Mouse (Mus musculus) liver, embryonic 13.5 days (tissue): ENCODE data around the gene Arhgap10. TPM values are rescaled to one million over a fixed set of nuclear protein-coding genes. Genes with fewer than 3 reads are reported as not detected.

Experiments
- ATAC-seq: fragments of 200-750 bp; cut with Nextera tagmentation; 2 replicates; pipeline ENCODE4 v1.8.0; 2017; ENCODE audit warnings: low read depth, mild to moderate bottlenecking, moderate number of reproducible peaks, moderate library complexity
- DNase-seq: peaks from one replicate; pipeline ENCODE4 v3.0.0; 2022
- H3K27ac ChIP-seq: fragments of 300-500 bp; sonication (generic); 2 replicates; pipeline ENCODE4 v1.5.1; 2015; ENCODE audit warnings: moderate library complexity, mild to moderate bottlenecking, inconsistent platforms
- H3K27me3 ChIP-seq: fragments of 300-500 bp; sonication (generic); 2 replicates; pipeline ENCODE4 v1.6.1; 2015; ENCODE audit warnings: mild to moderate bottlenecking, inconsistent platforms
- H3K36me3 ChIP-seq: fragments of 300-500 bp; sonication (generic); 2 replicates; pipeline ENCODE4 v1.6.1; 2015; ENCODE audit warnings: mild to moderate bottlenecking, inconsistent platforms
- H3K4me1 ChIP-seq: fragments of 300-500 bp; sonication (generic); replicated peaks from 2 replicates; pipeline ENCODE4 v1.6.1; 2015; ENCODE audit warnings: inconsistent platforms
- H3K4me2 ChIP-seq: fragments of 300-500 bp; sonication (generic); 2 replicates; pipeline ENCODE4 v1.6.1; 2015; ENCODE audit warnings: inconsistent platforms, mild to moderate bottlenecking, moderate library complexity
- H3K4me3 ChIP-seq: fragments of 300-500 bp; sonication (generic); replicated peaks from 2 replicates; pipeline ENCODE4 v1.5.1; 2015; ENCODE audit warnings: mild to moderate bottlenecking, inconsistent platforms
- H3K9ac ChIP-seq: fragments of 300-500 bp; sonication (generic); 2 replicates; pipeline ENCODE4 v1.6.1; 2015; ENCODE audit warnings: mild to moderate bottlenecking, inconsistent platforms
- H3K9me3 ChIP-seq: fragments of 300-500 bp; sonication (generic); replicated peaks from 2 replicates; pipeline ENCODE4 v1.6.1; 2016; ENCODE audit warnings: inconsistent platforms
- WGBS: fragments of 180-500 bp; shearing (Covaris S2); methylation state at CpG from one replicate; pipeline ENCODE4 v1.1.7; 2015; ENCODE audit not compliant: insufficient replicate concordance; 5-methylcytosine and 5-hydroxymethylcytosine counted together
- polyA plus RNA-seq: library from polyadenylated mRNA; unstranded; fragments of >200 nt; fragmentation: Nextera tagmentation; extraction: Ambion mirVana; gene quantifications from 2 replicates; pipeline ENCODE4 v1.2.1, GENCODE M21; 2015

The Arhgap10 gene
- polyA plus RNA-seq, result 7.9 and 9.7 TPM in 2 replicates

DNA sequence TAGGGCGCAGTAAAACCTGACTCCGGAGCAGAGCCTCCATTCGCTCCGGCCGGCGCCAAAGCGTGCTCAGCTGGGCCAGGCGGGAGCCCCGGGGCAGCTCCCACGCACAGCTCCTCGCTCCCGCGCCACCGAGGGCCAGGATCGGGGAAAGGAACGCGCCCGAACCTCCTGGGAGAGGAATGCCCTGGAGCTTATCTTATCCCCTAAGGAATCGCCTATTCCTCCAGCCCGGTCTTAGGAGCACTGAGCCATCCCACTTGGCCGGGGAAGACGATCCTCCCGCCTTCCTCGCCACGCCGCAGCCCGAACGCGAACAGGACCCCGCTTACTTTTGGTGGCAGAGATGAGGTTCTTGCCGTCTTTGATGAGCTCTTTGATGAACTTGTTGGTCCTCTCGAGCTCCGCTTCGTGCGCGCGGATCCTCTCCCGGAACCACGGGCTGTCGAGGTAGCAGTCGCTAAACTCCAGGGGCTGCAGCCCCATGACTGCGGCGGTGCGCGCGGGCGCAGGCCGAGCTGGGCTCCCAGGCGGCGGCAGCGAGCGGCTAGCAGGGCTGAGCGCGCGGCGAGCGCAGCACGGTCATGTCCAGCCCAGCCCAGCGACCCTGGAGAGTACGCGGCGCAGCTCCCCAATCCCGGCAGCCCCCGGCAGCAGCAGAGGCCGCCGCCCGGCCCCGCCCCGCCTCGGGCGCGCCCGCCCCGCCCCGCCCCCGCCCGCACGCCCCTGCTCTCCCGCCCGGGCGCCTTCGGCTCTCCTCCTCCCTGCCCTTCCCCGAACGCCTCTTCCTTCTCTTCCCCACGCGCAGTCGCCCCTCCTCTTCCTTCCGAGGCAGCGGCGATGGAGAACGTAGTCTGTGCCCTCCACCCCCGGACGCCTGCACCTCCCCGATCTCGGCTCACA, at the start of gene Arhgap10:
Arhgap10 (minus strand) TSS at position 653 of the 900 bp plus-strand sequence.
- peak; percentile 71 for DNase-seq
- H3K27ac ChIP-seq, result peak within 1 kb of the TSS; percentile 81
- peak within 1 kb of the TSS; percentile 84 for H3K4me3 ChIP-seq
- peak; percentile 93 for ATAC-seq
- peak within 1 kb of the TSS; percentile 85 for H3K9ac ChIP-seq
- under 1% methylated on average over 75 of the region's 95 CpGs for WGBS
- no peaks in the 10 kb centered on the region for H3K9me3 ChIP-seq
- peaks cover 47% of the 10 kb centered on the region for H3K4me1 ChIP-seq
- no peaks in the 10 kb centered on the region for H3K27me3 ChIP-seq
- 0 out of 2 replicates have a peak, but pooled peaks cover 3% of the 10 kb centered on the region for H3K36me3 ChIP-seq
- H3K4me2 ChIP-seq, result peak within 1 kb of the TSS; percentile 95

- no peaks in the 10 kb centered on the region for H3K4me1 ChIP-seq
- H3K27me3 ChIP-seq, result no peaks in the 10 kb centered on the region
- no peaks in the 10 kb centered on the region for H3K9me3 ChIP-seq
- DNase-seq (no peak), ATAC-seq (no peak)
- peaks cover 67% of the 10 kb centered on the region for H3K36me3 ChIP-seq
- no peak overlapping the region for H3K9ac ChIP-seq
- H3K27ac ChIP-seq, result no peak overlapping the region
- H3K4me3 ChIP-seq, result no peak overlapping the region
- H3K4me2 ChIP-seq, result no peak overlapping the region
- 72% methylated on average over 3 of the region's 3 CpGs for WGBS
Measured at GRCm38 (mm10) chr8:77561441-77561840, 43.7 kb upstream of the Arhgap10 start.

DNA sequence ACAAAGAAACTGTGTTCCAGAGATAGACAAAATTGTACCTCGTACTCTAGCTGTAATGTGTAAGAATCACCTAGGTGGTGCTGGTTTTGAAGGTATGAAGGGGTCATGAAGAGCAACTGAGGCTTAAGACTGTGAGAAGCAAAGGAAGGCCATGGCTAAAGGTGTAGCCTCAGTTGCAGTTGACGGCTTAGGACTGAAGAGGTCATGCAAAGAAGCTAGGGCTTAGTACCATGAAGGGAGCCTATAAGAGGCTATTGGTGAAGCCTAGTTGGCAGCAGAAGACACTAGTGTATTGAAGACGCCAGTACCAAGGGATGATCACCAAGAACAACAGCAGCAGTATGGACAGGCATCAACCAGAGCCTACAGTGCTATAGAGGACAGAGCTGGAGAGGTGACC, 34.7 kb upstream of the Arhgap10 start:
- no peaks in the 10 kb centered on the region for H3K27me3 ChIP-seq
- 77% methylated on average over 3 of the region's 3 CpGs for WGBS
- no peak for ATAC-seq

DNA sequence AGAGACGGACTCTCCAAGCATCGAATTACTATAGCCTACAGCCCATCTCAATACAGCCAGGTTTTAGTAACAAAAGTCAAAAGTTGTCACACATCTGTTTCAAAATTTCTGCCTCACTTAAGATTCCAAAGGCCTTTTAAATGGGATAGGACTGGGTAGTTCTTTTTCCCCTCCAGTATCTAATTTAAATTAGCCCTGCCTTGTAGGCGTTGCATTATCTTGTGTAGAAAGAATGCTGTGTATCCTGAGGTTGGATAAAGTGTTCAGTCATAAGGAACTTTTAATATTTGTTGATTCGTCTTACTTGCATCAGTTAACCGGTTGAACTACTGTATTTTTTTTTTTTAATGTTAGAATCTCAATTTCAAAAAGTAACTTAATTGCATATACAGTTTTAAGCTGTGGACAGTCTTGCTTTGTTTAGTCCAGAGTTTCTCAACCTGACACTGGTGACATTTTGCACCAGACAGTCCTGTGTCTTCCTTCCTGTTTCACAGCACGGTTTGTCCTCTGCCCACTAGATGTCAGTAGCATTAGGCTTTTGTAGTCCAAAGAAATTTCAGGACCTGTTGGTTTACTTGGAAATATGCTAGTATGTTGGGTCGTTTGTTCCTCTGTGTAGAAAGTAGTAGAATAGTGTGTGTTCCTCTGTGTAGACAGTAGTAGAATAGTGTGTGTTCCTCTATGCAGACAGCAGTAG, 32.3 kb upstream of the Arhgap10 start:
- H3K4me2 ChIP-seq, result peak overlapping the region; percentile 80
- peak overlapping the region; percentile 87 for H3K4me3 ChIP-seq
- peak; percentile 32 for DNase-seq
- H3K27ac ChIP-seq, result peak overlapping the region; percentile 80
- no peaks in the 10 kb centered on the region for H3K9me3 ChIP-seq
- WGBS, result 10% methylated on average over 7 of the region's 7 CpGs
- H3K4me1 ChIP-seq, result peaks cover 22% of the 10 kb centered on the region
- no peaks in the 10 kb centered on the region for H3K27me3 ChIP-seq
- ATAC-seq, result peak; percentile 21
- H3K9ac ChIP-seq, result peak overlapping the region; percentile 93
- peaks cover 32% of the 10 kb centered on the region for H3K36me3 ChIP-seq

More for the DNA sequence above, 34.7 kb upstream of the Arhgap10 start:
- no peak overlapping the region for H3K4me2 ChIP-seq
- no peak for DNase-seq
- no peak overlapping the region for H3K9ac ChIP-seq
- peaks cover 16% of the 10 kb centered on the region for H3K4me1 ChIP-seq
- no peaks in the 10 kb centered on the region for H3K9me3 ChIP-seq
- no peak overlapping the region for H3K4me3 ChIP-seq
- peaks cover 55% of the 10 kb centered on the region for H3K36me3 ChIP-seq
- H3K27ac ChIP-seq, result no peak overlapping the region

- H3K9ac ChIP-seq, result peak within 1 kb of the TSS; percentile 93
- ATAC-seq (peak; percentile 93), DNase-seq (peak; percentile 88)
- peak within 1 kb of the TSS; percentile 80 for H3K4me2 ChIP-seq
- 4% methylated on average over 42 of the region's 42 CpGs for WGBS
- peaks cover 31% of the 10 kb centered on the region for H3K4me1 ChIP-seq
- H3K9me3 ChIP-seq, result no peaks in the 10 kb centered on the region
- peaks cover 29% of the 10 kb centered on the region for H3K36me3 ChIP-seq
- H3K4me3 ChIP-seq, result peak within 1 kb of the TSS; percentile 87
- H3K27ac ChIP-seq, result peak within 1 kb of the TSS; percentile 80
- H3K27me3 ChIP-seq, result no peaks in the 10 kb centered on the region
Measured at GRCm38 (mm10) chr8:77549121-77549706, 31.5 kb upstream of the Arhgap10 start, which contains the start of gene Prmt9. TSS of gene Prmt9 (plus strand) at chr8:77549397.

DNA sequence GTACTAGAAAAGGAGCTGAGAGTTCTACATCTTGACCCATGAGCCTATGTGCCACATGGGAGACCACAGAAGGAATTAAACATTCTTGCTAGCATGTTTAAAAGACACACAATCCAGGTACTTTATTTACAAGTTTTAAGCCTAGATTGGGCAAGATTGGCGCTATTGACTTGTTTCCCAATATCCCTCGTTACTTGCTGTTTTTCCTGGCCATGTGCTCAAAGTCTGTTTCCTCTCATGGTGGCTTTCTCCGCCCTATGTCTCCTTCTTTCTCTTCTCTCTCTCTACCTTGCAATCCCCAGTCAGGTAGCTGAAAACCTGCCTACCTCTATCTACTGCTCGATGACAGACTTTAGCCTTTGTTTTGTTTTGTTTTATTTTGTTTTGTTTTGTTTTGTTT, 27.9 kb upstream of the Arhgap10 start:
- no peak overlapping the region for H3K27ac ChIP-seq
- WGBS, result 76% methylated on average over 4 of the region's 4 CpGs
- H3K27me3 ChIP-seq, result no peaks in the 10 kb centered on the region
- DNase-seq (no peak), ATAC-seq (no peak)
- no peaks in the 10 kb centered on the region for H3K36me3 ChIP-seq
- peaks cover 34% of the 10 kb centered on the region for H3K4me1 ChIP-seq
- H3K9me3 ChIP-seq, result no peaks in the 10 kb centered on the region
- no peak overlapping the region for H3K9ac ChIP-seq
- H3K4me3 ChIP-seq, result no peak overlapping the region
- H3K4me2 ChIP-seq, result no peak overlapping the region

GRCm38 (mm10) chr8:77544428-77544827, 26.7 kb upstream of the Arhgap10 start:
- Histone ChIP-seq H3K4me2 (no peak overlapping the region), H3K36me3 (no peaks in the 10 kb centered on the region), H3K27me3 (no peaks in the 10 kb centered on the region), H3K9me3 (no peaks in the 10 kb centered on the region), H3K4me3 (no peak overlapping the region), H3K4me1 (peaks cover 27% of the 10 kb centered on the region), H3K9ac (no peak overlapping the region), H3K27ac (no peak overlapping the region)
- 20% methylated on average over 3 of the region's 3 CpGs for WGBS
- ATAC-seq (peak; percentile 54), DNase-seq (peak; percentile 30)

DNA sequence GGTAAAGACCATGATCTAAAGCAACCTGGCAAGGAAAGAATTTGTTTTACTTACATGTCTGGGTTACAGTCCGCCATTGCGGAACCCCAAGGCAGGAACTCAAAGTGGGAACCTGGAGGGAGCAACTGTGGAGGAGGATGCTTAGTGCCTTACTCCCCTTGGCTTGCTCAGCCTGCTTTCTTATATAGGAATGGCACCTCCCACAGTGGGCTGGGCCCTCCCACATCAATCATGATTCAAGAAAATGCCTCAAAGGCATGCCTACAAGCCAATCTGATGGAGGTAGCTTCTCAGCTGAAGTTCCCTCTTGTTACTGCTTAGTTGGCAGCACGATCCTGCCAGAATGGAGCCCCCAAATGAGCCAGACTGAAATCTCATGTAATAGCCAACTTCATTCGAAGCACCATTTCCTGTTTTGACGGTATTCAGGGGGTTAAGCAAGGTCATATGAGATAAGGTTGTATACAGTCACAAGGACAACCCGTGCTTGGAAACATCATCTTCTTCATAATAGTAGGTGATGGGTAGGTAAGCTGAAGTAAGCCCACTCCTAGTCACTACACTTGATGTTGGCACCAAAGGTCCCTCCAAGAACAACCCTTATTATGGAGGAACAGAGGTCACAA, 25.5 kb upstream of the Arhgap10 start:
- Histone ChIP-seq H3K27ac (no peak overlapping the region), H3K9me3 (no peaks in the 10 kb centered on the region), H3K4me1 (peaks cover 24% of the 10 kb centered on the region), H3K9ac (no peak overlapping the region), H3K27me3 (no peaks in the 10 kb centered on the region), H3K4me2 (no peak overlapping the region), H3K36me3 (no peaks in the 10 kb centered on the region), H3K4me3 (no peak overlapping the region)
- no peak for ATAC-seq
- 51% methylated on average over 6 of the region's 6 CpGs for WGBS
- no peak for DNase-seq

DNA sequence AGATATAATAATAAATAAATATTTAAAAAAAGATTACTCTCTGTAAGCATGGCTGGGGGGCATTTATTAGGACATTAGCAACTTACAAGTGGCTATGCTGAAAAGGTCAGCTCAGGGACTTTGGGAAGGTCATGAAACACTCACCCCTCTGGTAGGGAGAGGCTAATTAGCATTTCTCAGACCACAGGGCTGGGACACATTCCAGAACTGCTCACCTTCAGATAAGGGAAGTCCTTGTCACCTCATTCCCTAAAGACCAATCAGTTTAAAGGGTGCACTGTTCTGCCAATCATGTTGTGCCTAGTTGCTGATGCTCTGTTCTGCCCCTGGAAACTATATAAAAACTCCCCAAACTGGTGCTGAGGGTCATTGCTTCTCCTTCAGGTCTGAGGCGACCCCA, 20.5 kb upstream of the Arhgap10 start:
- Histone ChIP-seq H3K4me3 (no peak overlapping the region), H3K36me3 (no peaks in the 10 kb centered on the region)
- ATAC-seq, result no peak

GRCm38 (mm10) chr8:77536821-77537220, 19.1 kb upstream of the Arhgap10 start:
- Histone ChIP-seq H3K4me2 (no peak overlapping the region), H3K4me1 (peaks cover 25% of the 10 kb centered on the region), H3K27ac (no peak overlapping the region), H3K4me3 (no peak overlapping the region), H3K9me3 (no peaks in the 10 kb centered on the region), H3K9ac (no peak overlapping the region), H3K27me3 (no peaks in the 10 kb centered on the region), H3K36me3 (no peaks in the 10 kb centered on the region)
- 79% methylated on average over 12 of the region's 12 CpGs for WGBS
- DNase-seq, result no peak
- ATAC-seq, result no peak

More for the DNA sequence above, 20.5 kb upstream of the Arhgap10 start:
- no peak overlapping the region for H3K4me2 ChIP-seq
- H3K4me1 ChIP-seq, result peaks cover 27% of the 10 kb centered on the region
- H3K27me3 ChIP-seq, result no peaks in the 10 kb centered on the region
- DNase-seq, result no peak
- no peak overlapping the region for H3K27ac ChIP-seq
- H3K9ac ChIP-seq, result no peak overlapping the region
- no peaks in the 10 kb centered on the region for H3K9me3 ChIP-seq
- WGBS, result 80% methylated on average over 1 of the region's 1 CpGs
